In the genomic region with DNA sequence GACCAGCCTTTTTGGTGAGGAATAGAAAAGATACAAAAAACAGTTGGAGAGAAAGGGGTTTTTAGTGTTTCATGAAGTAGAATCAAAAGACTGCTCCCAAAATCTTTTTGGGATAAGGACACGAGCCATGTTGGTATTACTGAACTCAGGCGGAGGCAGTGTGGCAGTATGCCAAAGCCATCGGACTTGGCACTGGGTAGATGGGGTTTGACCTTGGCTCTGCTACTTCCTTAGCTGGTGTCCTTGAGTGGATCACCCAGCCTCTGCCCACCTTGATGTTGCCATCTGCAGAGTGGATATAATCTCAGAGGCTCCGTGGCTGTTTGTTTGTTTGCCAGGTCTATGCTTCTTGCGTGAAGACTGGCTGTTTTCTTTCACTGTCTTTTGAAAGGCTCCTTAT, we compare ENCODE assay signal across 9 mouse cellular contexts. TPM values are rescaled to one million over a fixed set of nuclear protein-coding genes. Genes with fewer than 3 reads are reported as not detected.
DNase-seq lines count a peak whose midpoint lies in the region; ATAC-seq lines count a peak whose summit lies in the region.
"Had no signal": no experiment of that assay in that cellular context is flagged by ENCODE, and none has a peak within 500 bp of the region (broad histone marks: within the 10 kb centered on the region; RNA-seq: fewer than 3 reads in every experiment).

No protein-coding gene starts in this region.

- no peaks in the 10 kb centered on the region for H3K36me3 ChIP-seq in forebrain, embryonic 15.5 days

- intact Hi-C loops in heart, postnatal 10 days (cut with DNase I): no loop called here
- intact Hi-C loops in heart, postnatal 25 days (cut with DNase I): no loop called here

- H3K4me2 ChIP-seq in forebrain, embryonic 15.5 days (replicated peaks): no peak overlapping the region

- 59% methylated on average over 5 of the region's 5 CpGs for WGBS in forebrain, embryonic 15.5 days

- peak; percentile 57 to 59 for DNase-seq in heart, postnatal 10 days
- DNase-seq in heart, postnatal 25 days (ENCODE audit: low spot score): no peak
- DNase-seq in lung, postnatal 36 days: peak; percentile 46
- no peak for DNase-seq in lung, postnatal 14 days
- DNase-seq in cerebellum, postnatal 25 days: peak; percentile 64 to 72
- peak; percentile 58 for DNase-seq in testis, postnatal 14 days (ENCODE audit: low spot score)
- DNase-seq: liver; retina, postnatal 1 day had no signal

- H3K9ac ChIP-seq in forebrain, embryonic 15.5 days (replicated peaks): no peak overlapping the region

- no peak overlapping the region for H3K27ac ChIP-seq in forebrain, embryonic 15.5 days (replicated peaks)

- ATAC-seq in forebrain, embryonic 15.5 days (replicated peaks): no peak

- H3K9me3 ChIP-seq in forebrain, embryonic 15.5 days: no peaks in the 10 kb centered on the region

- peaks cover 26% of the 10 kb centered on the region for H3K4me1 ChIP-seq in forebrain, embryonic 15.5 days

- no peaks in the 10 kb centered on the region for H3K27me3 ChIP-seq in forebrain, embryonic 15.5 days

- H3K4me3 ChIP-seq in forebrain, embryonic 15.5 days: no peak overlapping the region

RNA-seq across cellular contexts. Expression of a gene that starts 11.8 kb away (rescaled TPM):
- 100 to 1,000 TPM; 105 to 121 TPM for total RNA-seq in heart, postnatal 10 days (2021)
- total RNA-seq in heart, postnatal 25 days (2021): 10 to 100 TPM; 85.3 to 95.1 TPM
- polyA plus RNA-seq in forebrain, embryonic 15.5 days (2015; fragmentation: Nextera tagmentation; extraction: Ambion mirVana): 90.4 and 95.4 TPM in 2 replicates

Comparison
In these comparisons a context has a peak if more than half of its experiments do, and no peak if none do; other contexts are left out.
1. DNase-seq: peak in heart, postnatal 10 days (2 of 2), lung, postnatal 36 days (single experiment), cerebellum, postnatal 25 days (2 of 2) and testis, postnatal 14 days (single experiment); none in heart, postnatal 25 days (single experiment) and lung, postnatal 14 days (single experiment).